Mouse (Mus musculus): Measurements from ENCODE around the gene Strip1. TPM values are rescaled to one million over a fixed set of nuclear protein-coding genes. Genes with fewer than 3 reads are reported as not detected.
"Not testable (repeated sequence)": the region's sequence is repeated elsewhere in the genome, so short reads cannot be mapped to it uniquely, and the experiment has no call there.

The Strip1 gene
- 10 to 100 TPM; 17.4 to 22.6 (median 20.4) TPM for total RNA-seq (2022)

DNA sequence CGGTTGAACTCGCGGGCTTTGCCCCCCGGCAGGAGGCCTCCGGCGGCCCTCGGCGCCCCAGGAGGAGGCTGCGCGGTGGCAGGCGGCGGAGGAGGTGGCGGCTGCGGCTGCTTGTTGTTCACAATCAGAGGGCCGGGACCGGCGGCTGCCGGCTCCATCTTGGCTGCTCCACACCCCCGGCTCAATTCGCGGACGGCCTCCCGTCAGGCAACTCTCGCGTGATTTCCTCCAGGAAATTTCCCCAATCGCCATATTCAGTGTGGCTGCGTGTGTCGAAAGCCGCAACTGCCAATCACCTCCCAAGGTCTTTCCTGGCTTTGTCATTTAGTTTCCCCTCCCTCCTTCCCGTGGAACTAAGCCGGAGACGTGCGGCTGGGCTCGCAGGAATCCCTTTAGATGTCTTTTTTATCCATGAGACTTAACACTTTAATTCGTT lies at the start of gene Strip1:
Gene Strip1, minus strand, starts transcription at position 172 of the 436 bp plus-strand sequence.
- DNase-seq (ENCODE audit: low spot score) = peak; percentile 95

- DNase-seq (ENCODE audit: low spot score) = no peak
Measured at GRCm38 (mm10) chr3:107680790-107681576, 49.5 kb upstream of the Strip1 start.

GRCm38 (mm10) chr3:107671509-107671908 lies 40.0 kb upstream of the Strip1 start:
- DNase-seq (ENCODE audit: low spot score) = no peak

DNA sequence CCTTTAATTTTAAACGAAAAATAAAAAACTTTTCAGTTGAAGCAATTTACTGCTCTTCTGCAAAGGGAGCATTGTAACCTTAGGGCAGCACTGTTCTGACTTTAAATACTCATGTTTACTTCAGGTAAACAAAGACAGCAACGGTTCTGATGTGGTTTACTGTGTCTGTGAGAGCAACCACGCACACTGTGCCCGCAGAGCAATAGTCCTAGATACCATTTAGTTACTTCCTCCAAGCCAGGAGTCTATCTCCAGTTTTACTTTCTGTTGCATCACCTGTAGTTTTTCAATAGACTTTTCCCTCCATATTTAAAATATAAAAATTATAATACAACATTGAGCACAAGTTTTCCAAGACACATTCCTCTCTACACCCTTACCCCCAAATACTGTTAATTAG lies 39.0 kb upstream of the Strip1 start:
- DNase-seq (ENCODE audit: low spot score) = no peak

GRCm38 (mm10) chr3:107668786-107669185 lies 37.3 kb upstream of the Strip1 start:
- no peak for DNase-seq (ENCODE audit: low spot score)

GRCm38 (mm10) chr3:107667426-107667825 lies 35.9 kb upstream of the Strip1 start:
- DNase-seq (ENCODE audit: low spot score) = no peak

- DNase-seq (ENCODE audit: low spot score) = no peak
Measured at GRCm38 (mm10) chr3:107664641-107665040, 33.1 kb upstream of the Strip1 start.

DNA sequence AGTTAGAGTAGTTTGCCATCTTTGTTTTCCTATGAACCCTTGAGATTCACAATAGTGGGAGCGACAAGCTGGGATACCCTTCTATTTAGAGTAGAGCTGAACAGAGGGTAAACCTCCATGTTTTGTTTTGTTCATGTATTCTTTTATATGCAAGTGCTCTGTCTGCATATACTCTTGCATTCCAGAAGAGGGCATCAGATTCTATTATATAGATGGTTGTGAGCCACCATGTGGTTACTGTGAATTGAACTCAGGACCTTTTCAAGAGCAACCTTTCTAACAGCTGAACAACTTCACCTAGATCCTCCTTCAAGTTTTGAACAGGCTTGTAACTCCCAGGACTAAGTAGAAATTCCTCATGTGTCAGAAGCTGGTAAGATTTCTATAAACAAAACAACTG lies 27.5 kb upstream of the Strip1 start:
- no peak for DNase-seq (ENCODE audit: low spot score)

GRCm38 (mm10) chr3:107656888-107657287 lies 25.4 kb upstream of the Strip1 start:
- no peak for DNase-seq (ENCODE audit: low spot score)

DNA sequence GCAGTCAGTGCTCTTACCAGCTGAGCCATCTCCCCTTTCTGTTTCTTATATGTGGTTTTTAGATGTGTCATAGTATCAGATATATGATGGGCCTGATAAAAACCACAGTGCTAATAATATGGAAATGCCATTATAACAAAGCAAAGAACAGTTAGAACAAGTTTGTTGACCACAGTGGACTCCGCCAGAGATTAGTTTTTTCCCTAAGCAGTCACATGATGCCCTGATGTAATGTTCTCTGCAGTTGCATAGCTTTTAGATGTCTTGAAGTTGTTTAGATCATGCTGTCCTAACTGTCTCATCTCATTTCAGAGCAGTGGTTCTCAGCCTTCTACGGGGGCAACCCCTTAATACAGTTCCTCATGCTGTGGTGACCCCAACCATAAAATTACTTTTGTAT lies 24.7 kb upstream of the Strip1 start:
- no peak for DNase-seq (ENCODE audit: low spot score)

DNA sequence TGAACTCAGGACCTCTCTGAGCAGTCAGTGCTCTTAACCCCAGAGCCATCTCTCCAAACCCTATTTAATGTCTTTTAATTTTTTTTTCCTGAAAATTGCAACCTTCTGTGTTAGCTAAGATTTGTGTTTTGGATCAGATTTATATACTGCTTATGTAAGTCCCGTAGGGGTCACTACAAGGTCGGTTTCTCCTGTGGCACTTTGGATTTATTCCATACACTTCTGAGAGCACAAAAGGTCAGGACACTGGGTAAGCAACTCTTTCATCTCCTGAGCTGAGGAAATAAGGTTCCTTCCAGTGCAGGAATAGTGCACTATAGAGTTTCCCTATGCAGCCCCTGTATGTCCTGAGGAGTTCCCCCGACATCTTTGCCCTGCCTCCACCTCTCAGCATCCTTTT lies 24.0 kb upstream of the Strip1 start:
- no peak for DNase-seq (ENCODE audit: low spot score)

GRCm38 (mm10) chr3:107654861-107655260 lies 23.4 kb upstream of the Strip1 start:
- DNase-seq (ENCODE audit: low spot score) = no peak

GRCm38 (mm10) chr3:107652968-107653367 lies 21.5 kb upstream of the Strip1 start:
- no peak for DNase-seq (ENCODE audit: low spot score)

- DNase-seq (ENCODE audit: low spot score) = not testable (repeated sequence)
Measured at GRCm38 (mm10) chr3:107650276-107650675, 18.8 kb upstream of the Strip1 start.

DNA sequence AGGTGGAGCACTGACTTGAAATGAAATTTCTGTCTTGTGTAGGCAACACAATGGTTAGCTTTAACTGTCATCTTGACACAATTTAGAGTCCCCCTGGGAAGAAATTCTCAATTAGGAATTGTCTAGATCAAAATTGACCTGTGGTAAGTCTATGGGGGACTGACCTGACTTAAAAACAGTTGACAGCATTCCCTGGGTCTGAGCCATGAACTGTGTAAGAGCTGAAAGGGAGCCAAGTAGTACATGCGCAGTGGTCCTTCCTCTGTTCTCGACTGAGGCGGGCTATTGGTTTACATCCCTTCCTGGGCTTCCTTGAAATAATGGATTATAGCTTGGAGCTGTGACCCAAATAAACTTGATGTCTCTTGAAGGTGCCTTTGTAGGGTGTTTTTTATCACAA lies 15.5 kb upstream of the Strip1 start:
- DNase-seq (ENCODE audit: low spot score) = peak; percentile 8

- no peak for DNase-seq (ENCODE audit: low spot score)
Measured at GRCm38 (mm10) chr3:107637606-107638172, 6.2 kb upstream of the Strip1 start.

DNA sequence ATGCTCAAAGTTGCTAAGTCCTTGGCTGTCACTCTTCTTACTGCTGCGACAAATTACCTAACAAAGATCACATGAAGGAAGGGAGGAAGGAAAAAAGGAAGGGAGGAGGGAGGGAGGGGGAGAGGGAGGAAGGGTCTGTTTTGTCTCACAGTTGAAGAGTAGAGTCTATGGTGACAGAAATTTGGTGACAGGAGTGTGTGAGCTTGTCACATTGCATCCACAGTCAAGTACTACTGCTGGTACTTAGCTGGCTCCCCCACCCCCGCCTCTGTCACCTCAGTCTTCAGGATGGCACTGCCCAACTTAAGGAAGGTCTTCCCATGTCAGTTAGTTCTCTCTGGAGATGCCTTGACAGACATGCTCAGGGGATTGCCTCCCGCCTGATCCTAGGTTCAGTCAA lies 4.7 kb upstream of the Strip1 start:
- DNase-seq (ENCODE audit: low spot score) = no peak

- DNase-seq (ENCODE audit: low spot score) = no peak
Measured at GRCm38 (mm10) chr3:107635836-107636235, 4.3 kb upstream of the Strip1 start.

DNA sequence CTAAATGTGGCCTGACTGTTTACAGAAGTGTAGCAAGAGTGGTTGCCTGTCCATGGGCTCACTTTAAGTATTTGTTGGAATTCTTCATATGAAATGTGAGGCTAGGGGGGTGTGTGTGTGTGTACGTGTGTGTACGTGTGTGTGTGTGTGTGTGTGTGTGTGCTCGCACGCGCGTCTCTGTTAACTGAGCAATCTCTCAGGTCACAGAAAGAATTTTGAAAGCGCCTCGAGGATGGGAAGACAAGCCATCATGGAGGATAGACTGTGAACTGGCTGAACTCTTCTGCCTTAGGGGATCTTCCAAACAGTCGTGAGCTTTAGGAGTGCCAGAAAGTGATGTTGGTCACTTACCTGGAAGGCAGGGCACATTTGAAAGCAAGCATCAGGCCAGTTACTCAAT lies 2.4 kb upstream of the Strip1 start:
- DNase-seq (ENCODE audit: low spot score) = no peak

DNA sequence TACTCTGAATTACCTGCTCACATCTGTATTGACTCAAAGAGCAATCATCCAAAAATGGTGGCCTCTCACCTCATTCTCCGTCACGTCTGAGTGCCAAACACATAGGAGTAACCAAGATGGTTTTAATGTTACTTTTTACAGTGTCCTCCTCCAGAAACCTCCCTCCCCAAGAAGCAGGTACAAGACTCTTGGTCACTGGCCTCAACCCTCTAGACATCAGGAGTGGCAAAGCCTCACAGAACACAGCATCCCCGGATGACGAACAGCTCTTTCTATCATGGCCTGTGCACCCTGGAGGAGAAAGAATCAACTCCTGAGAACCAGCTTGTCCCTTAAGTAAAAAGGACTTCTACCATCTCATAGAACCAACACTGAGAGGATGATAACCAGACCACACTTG lies 1.3 kb upstream of the Strip1 start:
- DNase-seq (ENCODE audit: low spot score) = no peak

- peak; percentile 32 for DNase-seq (ENCODE audit: low spot score)
Measured at GRCm38 (mm10) chr3:107630682-107631522, 592 bp downstream of the Strip1 start, which contains the start of gene Gm10961. Gene Gm10961 (plus strand): TSS chr3:107631322.

DNA sequence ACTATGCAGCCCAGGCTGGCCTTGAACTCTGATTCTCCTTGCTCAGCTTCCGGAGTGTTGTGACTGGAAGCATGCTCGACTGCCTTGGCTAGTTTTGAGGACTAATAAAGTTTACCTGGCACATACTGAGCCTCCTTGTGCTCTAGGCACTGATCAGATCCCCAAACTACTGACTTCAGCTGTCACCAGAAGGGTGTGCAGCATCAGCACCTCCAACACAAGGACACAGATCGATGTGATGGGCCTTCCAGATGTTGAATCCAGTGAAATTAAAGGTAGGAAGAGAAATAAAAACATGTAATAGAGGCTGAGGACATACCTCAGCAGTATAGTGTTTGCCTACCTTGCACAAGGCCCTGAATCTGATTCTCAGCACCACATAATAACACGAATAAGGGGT lies 2.1 kb downstream of the Strip1 start:
- no peak for DNase-seq (ENCODE audit: low spot score)

Measured in heart, adult 8-10 months (tissue).